Mouse (Mus musculus) hindlimb bud, embryonic 11.5 days (tissue): ENCODE results near the gene Lgals3.

ENCODE experiments used
- DNase-seq: peaks from one replicate; pipeline ENCODE4 v3.0.0-alpha.2; 2012; ENCODE audit warnings: low read depth, low spot score; ENCODE audit errors: extremely low spot score

Gene Lgals3

GRCm38 (mm10) chr14:47421606-47422005 is 54.1 kb downstream of the Lgals3 start:
- DNase-seq, result no peak

- no peak for DNase-seq
Observed at GRCm38 (mm10) chr14:47422466-47422865, 54.9 kb downstream of the Lgals3 start.

GRCm38 (mm10) chr14:47432987-47433386 is 65.4 kb downstream of the Lgals3 start:
- no peak for DNase-seq
